ENCODE assay signal across 28 mouse cellular contexts in genomic region chr12:110393555-110393954, GRCm38 (mm10). TPM values are rescaled to one million over a fixed set of nuclear protein-coding genes. Genes with fewer than 3 reads are reported as not detected.
A peak's percentile ranks its signal among the peaks of the same experiment; 100 is the strongest.
DNase-seq lines count a peak whose midpoint lies in the region; ATAC-seq lines count a peak whose summit lies in the region.
"Had no signal": no experiment of that assay in that cellular context is flagged by ENCODE, and none has a peak within 500 bp of the region (broad histone marks: within the 10 kb centered on the region; RNA-seq: fewer than 3 reads in every experiment).

No protein-coding gene starts in this region.

- no peak overlapping the region for H3K4me2 ChIP-seq in midbrain, embryonic 11.5 days
- H3K4me2 ChIP-seq in midbrain, embryonic 13.5 days (replicated peaks), result no peak overlapping the region
- no peak overlapping the region for H3K4me2 ChIP-seq in forebrain, embryonic 12.5 days
- H3K4me2 ChIP-seq: embryonic facial prominence, embryonic 13.5 days; forebrain, embryonic 13.5 days; heart, embryonic 11.5 days; hindbrain, embryonic 12.5 days; hindbrain, embryonic 15.5 days; intestine, embryonic 15.5 days had no signal

- H3K9ac ChIP-seq in midbrain, embryonic 11.5 days (ENCODE audit: low read length), result no peak overlapping the region
- no peak overlapping the region for H3K9ac ChIP-seq in midbrain, embryonic 13.5 days (replicated peaks)
- no peak overlapping the region for H3K9ac ChIP-seq in forebrain, embryonic 12.5 days
- H3K9ac ChIP-seq: embryonic facial prominence, embryonic 13.5 days; forebrain, embryonic 13.5 days; hindbrain, embryonic 12.5 days; hindbrain, embryonic 15.5 days; intestine, embryonic 15.5 days had no signal

- no peaks in the 10 kb centered on the region for H3K27me3 ChIP-seq in midbrain, embryonic 11.5 days (ENCODE audit: control insufficient read depth, insufficient read depth, low read length)
- H3K27me3 ChIP-seq in midbrain, embryonic 13.5 days, result no peaks in the 10 kb centered on the region
- 0 out of 2 replicates have a peak, but pooled peaks cover 3% of the 10 kb centered on the region for H3K27me3 ChIP-seq in forebrain, embryonic 12.5 days
- H3K27me3 ChIP-seq: embryonic facial prominence, embryonic 13.5 days; forebrain, embryonic 13.5 days; hindbrain, embryonic 12.5 days; hindbrain, embryonic 15.5 days; intestine, embryonic 15.5 days had no signal

- 80% methylated on average over 7 of the region's 7 CpGs for WGBS in midbrain, embryonic 11.5 days
- WGBS in midbrain, embryonic 13.5 days, result 86% methylated on average over 7 of the region's 7 CpGs
- 87% methylated on average over 7 of the region's 7 CpGs for WGBS in forebrain, embryonic 12.5 days

- no peak overlapping the region for H3K4me3 ChIP-seq in midbrain, embryonic 11.5 days (ENCODE audit: low read depth, low read length)
- no peak overlapping the region for H3K4me3 ChIP-seq in midbrain, embryonic 13.5 days (replicated peaks)
- no peak overlapping the region for H3K4me3 ChIP-seq in forebrain, embryonic 12.5 days (replicated peaks)
- H3K4me3 ChIP-seq: embryonic facial prominence, embryonic 10.5 days; embryonic facial prominence, embryonic 13.5 days; erythroblast, embryonic 14.5 days; forebrain, embryonic 13.5 days; heart, adult 2 months; hindbrain, embryonic 12.5 days; hindbrain, embryonic 15.5 days; intestine, embryonic 15.5 days had no signal

- no peaks in the 10 kb centered on the region for H3K36me3 ChIP-seq in midbrain, embryonic 11.5 days (ENCODE audit: control insufficient read depth, insufficient read depth, low read length)
- H3K36me3 ChIP-seq in midbrain, embryonic 13.5 days, result no peaks in the 10 kb centered on the region
- no peaks in the 10 kb centered on the region for H3K36me3 ChIP-seq in forebrain, embryonic 12.5 days (replicated peaks)
- H3K36me3 ChIP-seq: embryonic facial prominence, embryonic 10.5 days; embryonic facial prominence, embryonic 13.5 days; G1E; hindbrain, embryonic 12.5 days; hindbrain, embryonic 15.5 days; intestine, embryonic 15.5 days had no signal

- peak; percentile 21 for DNase-seq in midbrain, embryonic 11.5 days (ENCODE audit: low spot score, missing footprints)
- DNase-seq in CD4-positive, CD25-positive, alpha-beta regulatory T cell, adult 2 months (ENCODE audit: low read depth, low spot score), result peak; percentile 68
- no peak for DNase-seq in right cerebral cortex, postnatal 10 days (ENCODE audit: low spot score in 2 of 2)
- DNase-seq: adrenal gland, adult 8-10 months; adrenal gland, postnatal 25 days; B cell, adult 2 months; cerebellum, adult 11-12 months; cerebellum, adult 8-10 months; cerebellum, postnatal 10 days; cerebellum, postnatal 36 days; embryo, embryonic 11 days; gastrocnemius, postnatal 25 days; heart, adult 2 months; kidney, adult 11 months had no signal

- H3K27ac ChIP-seq in midbrain, embryonic 11.5 days (ENCODE audit: low read depth, low read length), result no peak overlapping the region
- H3K27ac ChIP-seq in midbrain, embryonic 13.5 days, result no peak overlapping the region
- no peak overlapping the region for H3K27ac ChIP-seq in forebrain, embryonic 12.5 days
- H3K27ac ChIP-seq: embryonic facial prominence, embryonic 10.5 days; embryonic facial prominence, embryonic 13.5 days; forebrain, embryonic 13.5 days; heart, adult 2 months; hindbrain, embryonic 12.5 days; hindbrain, embryonic 15.5 days; intestine, embryonic 15.5 days had no signal

- ATAC-seq in midbrain, embryonic 11.5 days (ENCODE audit: low FRiP score), result no peak
- ATAC-seq in midbrain, embryonic 13.5 days, result no peak
- ATAC-seq in activated CD4-positive, CD25-positive, alpha-beta regulatory T cell, adult 4 months, result peak; percentile 61
- ATAC-seq in forebrain, embryonic 12.5 days (ENCODE audit: low FRiP score), result no peak
- ATAC-seq: forebrain, embryonic 13.5 days; forebrain, embryonic 16.5 days; intestine, embryonic 15.5 days; Patski had no signal

- no peaks in the 10 kb centered on the region for H3K9me3 ChIP-seq in midbrain, embryonic 11.5 days (ENCODE audit: control insufficient read depth, low read length)
- H3K9me3 ChIP-seq in midbrain, embryonic 13.5 days, result 0 out of 2 replicates have a peak, but pooled peaks cover 3% of the 10 kb centered on the region
- no peaks in the 10 kb centered on the region for H3K9me3 ChIP-seq in forebrain, embryonic 12.5 days
- H3K9me3 ChIP-seq: embryonic facial prominence, embryonic 10.5 days; embryonic facial prominence, embryonic 13.5 days; forebrain, embryonic 13.5 days; G1E; hindbrain, embryonic 12.5 days; hindbrain, embryonic 15.5 days; intestine, embryonic 15.5 days had no signal

- H3K4me1 ChIP-seq in midbrain, embryonic 11.5 days (ENCODE audit: control insufficient read depth, insufficient read depth, low read length), result no peaks in the 10 kb centered on the region
- no peaks in the 10 kb centered on the region for H3K4me1 ChIP-seq in midbrain, embryonic 13.5 days (replicated peaks)
- no peaks in the 10 kb centered on the region for H3K4me1 ChIP-seq in forebrain, embryonic 12.5 days
- H3K4me1 ChIP-seq: embryonic facial prominence, embryonic 10.5 days; embryonic facial prominence, embryonic 13.5 days; forebrain, embryonic 13.5 days; hindbrain, embryonic 12.5 days; hindbrain, embryonic 15.5 days; intestine, embryonic 15.5 days had no signal

RNA-seq across cellular contexts. Expression of gene Ppp2r5c, which starts 53.4 kb away (rescaled TPM):
- 175 and 183 TPM in 2 replicates for polyA plus RNA-seq in midbrain, embryonic 11.5 days (2014; fragmentation: Nextera tagmentation; extraction: Ambion mirVana)
- 136 and 147 TPM in 2 replicates for polyA plus RNA-seq in midbrain, embryonic 13.5 days (2015; fragmentation: Nextera tagmentation; extraction: Ambion mirVana)
- polyA plus RNA-seq in activated CD4-positive, CD25-positive, alpha-beta regulatory T cell, adult 4 months (2017; shearing (Covaris generic)), result 100 to 1,000 TPM; 583 to 590 TPM
- 152 and 157 TPM in 2 replicates for polyA plus RNA-seq in forebrain, embryonic 12.5 days (2016; fragmentation: Nextera tagmentation; extraction: Ambion mirVana)

Comparison
In these comparisons a context has a peak if more than half of its experiments do, and no peak if none do; other contexts are left out.
1. DNase-seq: peak in midbrain, embryonic 11.5 days (single experiment) and CD4-positive, CD25-positive, alpha-beta regulatory T cell, adult 2 months (single experiment); none in right cerebral cortex, postnatal 10 days (0 of 2).